8 mouse cellular contexts compared by ENCODE assay signal in genomic region chr9:55938618-55938985, GRCm38 (mm10). TPM values are rescaled to one million over a fixed set of nuclear protein-coding genes. Genes with fewer than 3 reads are reported as not detected.
A peak's percentile ranks its signal among the peaks of the same experiment; 100 is the strongest.
DNase-seq lines count a peak whose midpoint lies in the region; ATAC-seq and TF ChIP-seq lines count a peak whose summit lies in the region.

No protein-coding gene starts in this region.

- TF ChIP-seq POLR2A in testis, adult 2 months (IDR thresholded peaks at IDR 0.05; ENCODE audit: control insufficient read depth, low read depth, low read length): no peak

- H3K4me2 ChIP-seq in limb, embryonic 11.5 days (ENCODE audit: low read depth, severe bottlenecking): peak overlapping the region; percentile 39
- H3K4me2 ChIP-seq in stomach, embryonic 14.5 days (replicated peaks; ENCODE audit: low read depth, low read length): peak overlapping the region; percentile 61

- peaks cover 3% of the 10 kb centered on the region for H3K4me1 ChIP-seq in testis, adult 2 months (ENCODE audit: control insufficient read depth, insufficient read depth, low read length)
- H3K4me1 ChIP-seq in limb, embryonic 11.5 days (ENCODE audit: control insufficient read depth, insufficient read depth, low read length): peaks cover 3% of the 10 kb centered on the region
- H3K4me1 ChIP-seq in stomach, embryonic 14.5 days (ENCODE audit: control insufficient read depth, insufficient read depth, low read length): no peaks in the 10 kb centered on the region; the same call in 1 of the 2 replicates

- H3K27ac ChIP-seq in testis, adult 2 months (ENCODE audit: control insufficient read depth, insufficient read depth, low read depth, low read length): no peak overlapping the region
- no peak overlapping the region for H3K27ac ChIP-seq in limb, embryonic 11.5 days (replicated peaks; ENCODE audit: low read depth, low read length)
- peak overlapping the region; percentile 79; the same call in 1 of the 2 replicates for H3K27ac ChIP-seq in stomach, embryonic 14.5 days (ENCODE audit: low read length)

- H3K27me3 ChIP-seq in testis, adult 2 months (ENCODE audit: control insufficient read depth, insufficient read depth, low read length): no peaks in the 10 kb centered on the region
- H3K27me3 ChIP-seq in limb, embryonic 11.5 days (ENCODE audit: control insufficient read depth, insufficient read depth, low read length): no peaks in the 10 kb centered on the region
- no peaks in the 10 kb centered on the region for H3K27me3 ChIP-seq in stomach, embryonic 14.5 days (ENCODE audit: control insufficient read depth, insufficient read depth, low read length)

- no peaks in the 10 kb centered on the region for H3K9me3 ChIP-seq in limb, embryonic 11.5 days (ENCODE audit: control insufficient read depth, low read length)
- no peaks in the 10 kb centered on the region for H3K9me3 ChIP-seq in stomach, embryonic 14.5 days (ENCODE audit: control insufficient read depth, low read depth, low read length)

- H3K4me3 ChIP-seq in testis, adult 2 months (ENCODE audit: control insufficient read depth, low read depth, low read length): peak overlapping the region; percentile 93; the same call in 1 of the 2 replicates
- peak overlapping the region; percentile 70 for H3K4me3 ChIP-seq in limb, embryonic 11.5 days (ENCODE audit: low read depth, low read length)
- H3K4me3 ChIP-seq in stomach, embryonic 14.5 days (ENCODE audit: low read depth, low read length): peak overlapping the region; percentile 59

- ATAC-seq in limb, embryonic 11.5 days (ENCODE audit: insufficient number of reproducible peaks, low FRiP score, low TSS enrichment, low read depth): no peak
- ATAC-seq in stomach, embryonic 14.5 days (ENCODE audit: insufficient number of reproducible peaks, insufficient read depth, low FRiP score, low read depth): no peak
- no peak for ATAC-seq in monocyte, adult 5-6 weeks (replicated peaks; ENCODE audit: insufficient number of reproducible peaks, low FRiP score, low TSS enrichment, poor library complexity, severe bottlenecking)

- TF ChIP-seq CTCF in testis, adult 2 months (IDR thresholded peaks at IDR 0.05; ENCODE audit: control insufficient read depth, insufficient read depth, insufficient replicate concordance, low read depth, low read length): no peak

- H3K9ac ChIP-seq in limb, embryonic 11.5 days (ENCODE audit: low read length): no peak overlapping the region; the same call in none of the 2 replicates
- peak overlapping the region; percentile 78 for H3K9ac ChIP-seq in stomach, embryonic 14.5 days (replicated peaks; ENCODE audit: low read depth, low read length)

- peak; percentile 4 to 35 for DNase-seq in cerebellum, postnatal 10 days
- no peak for DNase-seq in cerebellum, postnatal 25 days
- DNase-seq in testis, postnatal 10 days (ENCODE audit: low spot score): no peak
- no peak for DNase-seq in limb, embryonic 11.5 days (ENCODE audit: low spot score)
- DNase-seq in left cerebral cortex, adult 8-10 months (ENCODE audit: low spot score in 2 of 2): no peak

- 62% methylated on average over 6 of the region's 6 CpGs for WGBS in limb, embryonic 11.5 days
- 25% methylated on average over 6 of the region's 6 CpGs for WGBS in stomach, embryonic 14.5 days

- H3K36me3 ChIP-seq in testis, adult 2 months (ENCODE audit: control insufficient read depth, insufficient read depth, low read length): no peaks in the 10 kb centered on the region
- no peaks in the 10 kb centered on the region for H3K36me3 ChIP-seq in limb, embryonic 11.5 days (ENCODE audit: control insufficient read depth, insufficient read depth, low read length)
- H3K36me3 ChIP-seq in stomach, embryonic 14.5 days (ENCODE audit: control insufficient read depth, insufficient read depth, low read length): no peaks in the 10 kb centered on the region

RNA-seq across cellular contexts. Expression of gene Scaper, which starts 0.7 kb away (rescaled TPM):
- polyA plus RNA-seq in testis, adult 2 months (2012; rRNA removed): 19.9 and 20.1 TPM in 2 replicates
- polyA plus RNA-seq in limb, embryonic 11.5 days (2014; fragmentation: Nextera tagmentation; extraction: Ambion mirVana): 7.1 and 8.4 TPM in 2 replicates
- polyA plus RNA-seq in stomach, embryonic 14.5 days (2014; fragmentation: Nextera tagmentation; extraction: Ambion mirVana): 12.1 and 13.3 TPM in 2 replicates
- total RNA-seq in monocyte, adult 5-6 weeks (2017): 13.4 to 33.8 TPM (median 19.3 TPM) in 3 replicates
- 10 to 100 TPM; 35.7 to 39.0 (median 37.1) TPM for total RNA-seq in left cerebral cortex, adult 8-10 months (2022)

Comparison
In these comparisons a context has a peak if more than half of its experiments do, and no peak if none do; other contexts are left out.
1. DNase-seq: peak in cerebellum, postnatal 10 days (2 of 2); none in cerebellum, postnatal 25 days (0 of 2), testis, postnatal 10 days (single experiment), limb, embryonic 11.5 days (single experiment) and left cerebral cortex, adult 8-10 months (0 of 2).
2. Peak in every context shown above with its lines, with median percentiles within 50 percentile points of each other: H3K4me3 ChIP-seq.